Mouse (Mus musculus): ENCODE results near the gene Usp36. TPM values are rescaled to one million over a fixed set of nuclear protein-coding genes. Genes with fewer than 3 reads are reported as not detected.

The Usp36 gene
- polyA plus RNA-seq, 1 experiment from 2014 or later, result 18.0 TPM

- 0 out of 2 replicates have a peak overlapping the region, but pooled peaks have one; percentile 44 for H3K9ac ChIP-seq (ENCODE audit: low read length)
- ATAC-seq (ENCODE audit: insufficient read depth, low FRiP score), result peak; percentile 59
- WGBS, result 49% methylated on average over 7 of the region's 7 CpGs
- no peaks in the 10 kb centered on the region for H3K36me3 ChIP-seq (ENCODE audit: control insufficient read depth, insufficient read depth, low read length)
- H3K4me1 ChIP-seq (ENCODE audit: control insufficient read depth, insufficient read depth, low read length), result peaks cover 55% of the 10 kb centered on the region
- H3K27ac ChIP-seq (ENCODE audit: low read length), result peak overlapping the region; percentile 87
- H3K4me2 ChIP-seq (ENCODE audit: low read depth, low read length), result peak overlapping the region; percentile 27; the same call in 1 of the 2 replicates
- no peaks in the 10 kb centered on the region for H3K9me3 ChIP-seq (replicated peaks; ENCODE audit: control insufficient read depth, low read length)
- no peaks in the 10 kb centered on the region for H3K27me3 ChIP-seq (ENCODE audit: control insufficient read depth, insufficient read depth, low read length)
- 0 out of 2 replicates have a peak overlapping the region, but pooled peaks have one; percentile 8 for H3K4me3 ChIP-seq (replicated peaks; ENCODE audit: low read length)
Observed at GRCm38 (mm10) chr11:118212636-118213112, 77.4 kb downstream of the Usp36 start.

- peaks cover 59% of the 10 kb centered on the region for H3K4me1 ChIP-seq (ENCODE audit: control insufficient read depth, insufficient read depth, low read length)
- no peaks in the 10 kb centered on the region for H3K27me3 ChIP-seq (ENCODE audit: control insufficient read depth, insufficient read depth, low read length)
- no peaks in the 10 kb centered on the region for H3K9me3 ChIP-seq (replicated peaks; ENCODE audit: control insufficient read depth, low read length)
- 46% methylated on average over 10 of the region's 10 CpGs for WGBS
- 0 out of 2 replicates have a peak overlapping the region, but pooled peaks have one; percentile 8 for H3K4me3 ChIP-seq (replicated peaks; ENCODE audit: low read length)
- peak overlapping the region; percentile 87 for H3K27ac ChIP-seq (ENCODE audit: low read length)
- H3K4me2 ChIP-seq (ENCODE audit: low read depth, low read length), result peak overlapping the region; percentile 27; the same call in 1 of the 2 replicates
- no peaks in the 10 kb centered on the region for H3K36me3 ChIP-seq (ENCODE audit: control insufficient read depth, insufficient read depth, low read length)
- ATAC-seq (ENCODE audit: insufficient read depth, low FRiP score), result peak; percentile 63
- peak overlapping the region; percentile 44; the same call in 1 of the 2 replicates for H3K9ac ChIP-seq (ENCODE audit: low read length)
Observed at GRCm38 (mm10) chr11:118211749-118212635, 78.1 kb downstream of the Usp36 start.

- WGBS, result 69% methylated on average over 5 of the region's 5 CpGs
- H3K27me3 ChIP-seq (ENCODE audit: control insufficient read depth, insufficient read depth, low read length), result no peaks in the 10 kb centered on the region
- peak overlapping the region; percentile 87; the same call in 1 of the 2 replicates for H3K27ac ChIP-seq (ENCODE audit: low read length)
- H3K9ac ChIP-seq (ENCODE audit: low read length), result 0 out of 2 replicates have a peak overlapping the region, but pooled peaks have one; percentile 13
- no peak overlapping the region for H3K4me3 ChIP-seq (replicated peaks; ENCODE audit: low read length)
- ATAC-seq (ENCODE audit: insufficient read depth, low FRiP score), result no peak
- H3K4me2 ChIP-seq (ENCODE audit: low read depth, low read length), result no peak overlapping the region
- no peaks in the 10 kb centered on the region for H3K36me3 ChIP-seq (ENCODE audit: control insufficient read depth, insufficient read depth, low read length)
- H3K4me1 ChIP-seq (ENCODE audit: control insufficient read depth, insufficient read depth, low read length), result peaks cover 55% of the 10 kb centered on the region
- no peaks in the 10 kb centered on the region for H3K9me3 ChIP-seq (replicated peaks; ENCODE audit: control insufficient read depth, low read length)
Observed at GRCm38 (mm10) chr11:118210962-118211361, 79.1 kb downstream of the Usp36 start.

GRCm38 (mm10) chr11:118210116-118210515 is 79.9 kb downstream of the Usp36 start:
- no peak overlapping the region for H3K4me2 ChIP-seq (ENCODE audit: low read depth, low read length)
- H3K4me3 ChIP-seq (replicated peaks; ENCODE audit: low read length), result no peak overlapping the region
- no peaks in the 10 kb centered on the region for H3K27me3 ChIP-seq (ENCODE audit: control insufficient read depth, insufficient read depth, low read length)
- H3K9ac ChIP-seq (ENCODE audit: low read length), result no peak overlapping the region
- H3K36me3 ChIP-seq (ENCODE audit: control insufficient read depth, insufficient read depth, low read length), result no peaks in the 10 kb centered on the region
- H3K27ac ChIP-seq (ENCODE audit: low read length), result no peak overlapping the region
- peaks cover 50% of the 10 kb centered on the region for H3K4me1 ChIP-seq (ENCODE audit: control insufficient read depth, insufficient read depth, low read length)
- H3K9me3 ChIP-seq (replicated peaks; ENCODE audit: control insufficient read depth, low read length), result no peaks in the 10 kb centered on the region
- WGBS, result 85% methylated on average over 4 of the region's 4 CpGs
- no peak for ATAC-seq (ENCODE audit: insufficient read depth, low FRiP score)

Other genes with a start within 250 kb of the Usp36 start
- gene Dnah17, start 159.6 kb downstream of the Usp36 start, polyA plus RNA-seq (2015; fragmentation: Nextera tagmentation; extraction: Ambion mirVana), result 0.13 and 0.14 TPM in 2 replicates
- gene Cyth1, start 41.7 kb downstream of the Usp36 start, polyA plus RNA-seq (2015; fragmentation: Nextera tagmentation; extraction: Ambion mirVana), result 10.6 and 12.2 TPM in 2 replicates
- gene Cep295nl, start 52.3 kb upstream of the Usp36 start, polyA plus RNA-seq (2015; fragmentation: Nextera tagmentation; extraction: Ambion mirVana), result 0.36 and 0.55 TPM in 2 replicates
- gene Timp2, start 65.5 kb upstream of the Usp36 start, polyA plus RNA-seq (2015; fragmentation: Nextera tagmentation; extraction: Ambion mirVana), result 66.5 and 66.7 TPM in 2 replicates
- 59.8 and 75.8 TPM in 2 replicates for gene Lgals3bp, start 111.8 kb upstream of the Usp36 start, polyA plus RNA-seq (2015; fragmentation: Nextera tagmentation; extraction: Ambion mirVana)
- 22.5 and 24.3 TPM in 2 replicates for gene Cant1, start 128.8 kb upstream of the Usp36 start, polyA plus RNA-seq (2015; fragmentation: Nextera tagmentation; extraction: Ambion mirVana)
- 9.5 and 10.4 TPM in 2 replicates for gene C1qtnf1, start 138.0 kb upstream of the Usp36 start, polyA plus RNA-seq (2015; fragmentation: Nextera tagmentation; extraction: Ambion mirVana)
- 10.0 and 11.3 TPM in 2 replicates for gene Engase, start 186.6 kb upstream of the Usp36 start, polyA plus RNA-seq (2015; fragmentation: Nextera tagmentation; extraction: Ambion mirVana)

Data from stomach, embryonic 16.5 days (tissue).